Mouse (Mus musculus): Measurements from ENCODE around the gene Gata2. TPM values are rescaled to one million over a fixed set of nuclear protein-coding genes. Genes with fewer than 3 reads are reported as not detected.

Gata2 gene
- total RNA-seq, 2 experiments from 2014 or later, result 4.2 to 4.3 TPM

DNA sequence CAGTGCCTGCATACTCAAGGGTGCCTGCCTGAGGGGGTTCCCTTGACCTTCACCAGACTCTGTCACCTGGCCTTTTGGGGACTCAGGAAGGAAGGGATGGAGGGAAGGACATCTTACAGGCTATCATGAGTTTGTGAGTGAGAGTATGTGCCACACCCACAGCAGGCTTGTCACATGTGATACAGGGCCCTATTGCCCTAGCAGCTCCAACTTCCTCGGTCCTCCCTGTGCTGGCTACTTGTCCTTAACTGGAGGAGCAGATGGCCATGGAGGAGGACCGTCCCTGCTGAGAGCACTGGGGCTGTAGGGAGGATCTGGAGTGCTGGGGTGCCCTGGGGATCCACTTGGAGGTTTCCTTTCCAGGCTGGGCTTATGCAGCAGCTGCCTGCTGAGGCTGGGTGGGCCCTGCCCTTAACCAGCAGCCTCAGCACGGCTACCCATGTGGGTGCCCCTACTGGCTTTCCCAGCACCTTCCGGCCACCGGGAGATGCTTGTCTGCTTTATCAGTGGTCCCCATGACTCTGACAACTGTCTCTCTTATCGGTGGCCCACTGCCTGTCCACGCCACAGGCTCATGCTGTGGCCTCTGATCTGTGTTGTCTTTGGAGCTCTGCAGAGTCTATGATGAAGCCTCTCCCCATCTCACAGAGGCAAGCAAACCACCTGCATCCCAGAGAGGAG lies 58.2 kb downstream of the Gata2 start:
- intact Hi-C loops (cut with DNase I), result no loop called here
- no peak for DNase-seq

DNA sequence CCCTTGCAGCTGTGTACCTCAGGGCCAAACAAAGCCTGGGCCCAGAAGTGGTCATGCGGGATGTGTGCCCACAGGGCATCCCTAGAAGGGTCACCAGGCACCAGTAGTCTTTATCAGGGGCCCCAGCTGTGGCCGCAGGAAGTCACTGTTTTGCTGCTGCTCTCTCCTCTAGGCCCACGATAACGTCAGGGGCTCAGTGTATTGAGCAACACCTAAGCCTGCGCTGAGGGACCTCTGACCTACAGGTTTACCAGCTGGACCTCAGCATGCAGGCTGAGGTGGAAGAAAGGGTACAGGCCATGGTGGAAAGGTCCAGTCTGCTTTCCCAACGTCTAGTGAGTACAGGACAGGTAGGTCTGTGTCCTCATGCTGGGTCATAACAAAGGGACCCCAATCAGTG lies 60.4 kb downstream of the Gata2 start:
- no peak for DNase-seq
- intact Hi-C loops (cut with DNase I), result no loop called here

- intact Hi-C loops (cut with DNase I), result no loop called here
- no peak for DNase-seq
Observed at GRCm38 (mm10) chr6:88255435-88255834, 61.7 kb downstream of the Gata2 start.

Other genes starting within 250 kb of the Gata2 start
- gene H1fx, start 212.3 kb upstream of the Gata2 start, total RNA-seq (2021), result 1 to 10 TPM; 1.4 to 2.2 TPM
- gene Rab7, start 148.6 kb upstream of the Gata2 start, total RNA-seq (2021), result 100 to 1,000 TPM; 301 to 338 TPM
- 10 to 100 TPM; 65.2 to 80.5 TPM for gene Rpn1, start 109.4 kb upstream of the Gata2 start, total RNA-seq (2021)
- gene Dnajb8, start 28.4 kb downstream of the Gata2 start, total RNA-seq (2021), result not detected

Data from gastrocnemius, postnatal 36 days (tissue).